Comparison of ENCODE assay signal across 13 mouse cellular contexts in the genomic region with DNA sequence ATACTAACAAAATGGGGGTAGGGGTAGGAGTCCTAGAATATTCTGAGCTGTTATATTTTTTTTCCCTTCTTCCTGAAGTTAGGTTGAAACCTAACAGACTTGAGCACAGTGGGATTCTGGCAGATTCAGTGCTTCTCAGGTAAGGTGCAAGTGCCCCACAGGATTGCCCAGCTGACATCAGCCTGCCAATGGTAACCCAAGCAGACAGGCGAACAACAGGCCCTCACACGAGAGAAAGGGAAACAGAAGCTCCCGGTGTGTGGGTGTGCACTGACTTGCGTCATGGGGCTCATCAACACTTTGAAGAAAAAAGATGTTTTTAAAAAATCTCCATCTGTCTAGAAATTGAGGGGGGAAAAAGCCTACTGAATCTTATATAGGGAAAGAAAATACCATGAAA. TPM values are rescaled to one million over a fixed set of nuclear protein-coding genes. Genes with fewer than 3 reads are reported as not detected.
A peak's percentile ranks its signal among the peaks of the same experiment; 100 is the strongest.
DNase-seq lines count a peak whose midpoint lies in the region; ATAC-seq and TF ChIP-seq lines count a peak whose summit lies in the region.
"Had no signal": no experiment of that assay in that cellular context is flagged by ENCODE, and none has a peak within 500 bp of the region (broad histone marks: within the 10 kb centered on the region; RNA-seq: fewer than 3 reads in every experiment).

No protein-coding gene starts in this region.

- H3K4me2 ChIP-seq in hindbrain, postnatal 0 days (ENCODE audit: low read depth, low read length): no peak overlapping the region
- H3K4me2 ChIP-seq in hindbrain, embryonic 13.5 days: no peak overlapping the region
- H3K4me2 ChIP-seq: forebrain, embryonic 13.5 days; limb, embryonic 13.5 days had no signal

- H3K36me3 ChIP-seq in hindbrain, postnatal 0 days (ENCODE audit: insufficient read depth, low read length): no peaks in the 10 kb centered on the region
- no peaks in the 10 kb centered on the region for H3K36me3 ChIP-seq in hindbrain, embryonic 13.5 days
- H3K36me3 ChIP-seq: embryonic facial prominence, embryonic 10.5 days; limb, embryonic 13.5 days had no signal

- no peak overlapping the region for H3K9ac ChIP-seq in hindbrain, postnatal 0 days (replicated peaks; ENCODE audit: low read length)
- H3K9ac ChIP-seq in hindbrain, embryonic 13.5 days: no peak overlapping the region
- H3K9ac ChIP-seq: forebrain, embryonic 13.5 days; limb, embryonic 13.5 days had no signal

- 49% methylated on average over 4 of the region's 4 CpGs for WGBS in hindbrain, postnatal 0 days
- WGBS in hindbrain, embryonic 13.5 days: 55% methylated on average over 4 of the region's 4 CpGs

- no peak for ATAC-seq in hindbrain, postnatal 0 days
- no peak for ATAC-seq in hindbrain, embryonic 13.5 days (ENCODE audit: low FRiP score)
- ATAC-seq: forebrain, embryonic 13.5 days; lung, postnatal 0 days; Patski had no signal

- no peak for TF ChIP-seq CTCF in hindbrain, postnatal 0 days (IDR thresholded peaks at IDR 0.05; ENCODE audit: low read depth)

- H3K4me3 ChIP-seq in hindbrain, postnatal 0 days (ENCODE audit: low read length): no peak overlapping the region
- H3K4me3 ChIP-seq in hindbrain, embryonic 13.5 days: no peak overlapping the region
- H3K4me3 ChIP-seq: embryonic facial prominence, embryonic 10.5 days; forebrain, embryonic 13.5 days; limb, embryonic 13.5 days had no signal

- no peak overlapping the region for H3K27ac ChIP-seq in hindbrain, postnatal 0 days
- no peak overlapping the region for H3K27ac ChIP-seq in hindbrain, embryonic 13.5 days
- H3K27ac ChIP-seq: embryonic facial prominence, embryonic 10.5 days; forebrain, embryonic 13.5 days; limb, embryonic 13.5 days had no signal

- H3K4me1 ChIP-seq in hindbrain, postnatal 0 days (ENCODE audit: insufficient read depth, low read length): no peaks in the 10 kb centered on the region
- H3K4me1 ChIP-seq in hindbrain, embryonic 13.5 days (replicated peaks): no peaks in the 10 kb centered on the region
- H3K4me1 ChIP-seq: embryonic facial prominence, embryonic 10.5 days; forebrain, embryonic 13.5 days; limb, embryonic 13.5 days had no signal

- H3K27me3 ChIP-seq in hindbrain, postnatal 0 days (ENCODE audit: insufficient read depth, low read length): no peaks in the 10 kb centered on the region
- H3K27me3 ChIP-seq in hindbrain, embryonic 13.5 days: no peaks in the 10 kb centered on the region
- H3K27me3 ChIP-seq: forebrain, embryonic 13.5 days; limb, embryonic 13.5 days; Patski had no signal

- H3K9me3 ChIP-seq in hindbrain, postnatal 0 days (ENCODE audit: low read length): no peaks in the 10 kb centered on the region
- H3K9me3 ChIP-seq in hindbrain, embryonic 13.5 days: no peaks in the 10 kb centered on the region
- H3K9me3 ChIP-seq: embryonic facial prominence, embryonic 10.5 days; forebrain, embryonic 13.5 days; limb, embryonic 13.5 days had no signal

- peak; percentile 21 for DNase-seq in hindbrain, postnatal 0 days (ENCODE audit: low spot score)
- peak; percentile 63 to 84 for DNase-seq in cerebellum, postnatal 14 days
- DNase-seq in layer of hippocampus, adult 9-10 months (ENCODE audit: low spot score): peak; percentile 6
- peak; percentile 63 to 73 for DNase-seq in right cerebral cortex, adult 2 months (ENCODE audit: low spot score in 2 of 2)
- DNase-seq in kidney, postnatal 14 days: no peak
- DNase-seq in spleen, postnatal 4 days (ENCODE audit: low spot score in 2 of 2): no peak
- DNase-seq in spleen, postnatal 10 days (ENCODE audit: low spot score in 2 of 2): no peak

RNA-seq across cellular contexts. Expression of a gene that starts 28.5 kb away (rescaled TPM):
- 39.3 and 57.2 TPM in 2 replicates for total RNA-seq in hindbrain, postnatal 0 days (2014; rRNA removed)
- polyA plus RNA-seq in hindbrain, postnatal 0 days (2015; fragmentation: Nextera tagmentation; extraction: Ambion mirVana): 26.1 and 28.8 TPM in 2 replicates
- polyA plus RNA-seq in hindbrain, embryonic 13.5 days (2015; fragmentation: Nextera tagmentation; extraction: Ambion mirVana): 63.3 and 67.9 TPM in 2 replicates

RNA-seq across cellular contexts. Expression of a gene that starts 53.9 kb away (rescaled TPM):
- total RNA-seq in hindbrain, postnatal 0 days (2014; rRNA removed): 38.5 and 42.6 TPM in 2 replicates
- 15.7 and 16.3 TPM in 2 replicates for polyA plus RNA-seq in hindbrain, postnatal 0 days (2015; fragmentation: Nextera tagmentation; extraction: Ambion mirVana)
- 8.3 and 9.2 TPM in 2 replicates for polyA plus RNA-seq in hindbrain, embryonic 13.5 days (2015; fragmentation: Nextera tagmentation; extraction: Ambion mirVana)

Comparison
In these comparisons a context has a peak if more than half of its experiments do, and no peak if none do; other contexts are left out.
1. DNase-seq: peak in hindbrain, postnatal 0 days (single experiment), cerebellum, postnatal 14 days (2 of 2), layer of hippocampus, adult 9-10 months (single experiment) and right cerebral cortex, adult 2 months (2 of 2); none in kidney, postnatal 14 days (single experiment), spleen, postnatal 4 days (0 of 2) and spleen, postnatal 10 days (0 of 2).